Mouse (Mus musculus) kidney, postnatal 4 days (tissue): Measurements from ENCODE around the gene Platr17.

Source experiments
- DNase-seq, 2 experiments: peaks; one replicate each; pipeline ENCODE4 v3.0.0; 2021; ENCODE audit warnings: mixed read lengths in 2 of 2

Gene Platr17

GRCm38 (mm10) chr17:33920282-33921097 lies 15.6 kb downstream of the Platr17 start:
- DNase-seq = peak; percentile 91 to 93

GRCm38 (mm10) chr17:33921361-33921760 lies 16.4 kb downstream of the Platr17 start:
- DNase-seq = no peak

- peak; percentile 77 to 78 for DNase-seq
These were observed 19.8 kb downstream of the Platr17 start for GRCm38 (mm10) chr17:33924577-33925283.

DNA sequence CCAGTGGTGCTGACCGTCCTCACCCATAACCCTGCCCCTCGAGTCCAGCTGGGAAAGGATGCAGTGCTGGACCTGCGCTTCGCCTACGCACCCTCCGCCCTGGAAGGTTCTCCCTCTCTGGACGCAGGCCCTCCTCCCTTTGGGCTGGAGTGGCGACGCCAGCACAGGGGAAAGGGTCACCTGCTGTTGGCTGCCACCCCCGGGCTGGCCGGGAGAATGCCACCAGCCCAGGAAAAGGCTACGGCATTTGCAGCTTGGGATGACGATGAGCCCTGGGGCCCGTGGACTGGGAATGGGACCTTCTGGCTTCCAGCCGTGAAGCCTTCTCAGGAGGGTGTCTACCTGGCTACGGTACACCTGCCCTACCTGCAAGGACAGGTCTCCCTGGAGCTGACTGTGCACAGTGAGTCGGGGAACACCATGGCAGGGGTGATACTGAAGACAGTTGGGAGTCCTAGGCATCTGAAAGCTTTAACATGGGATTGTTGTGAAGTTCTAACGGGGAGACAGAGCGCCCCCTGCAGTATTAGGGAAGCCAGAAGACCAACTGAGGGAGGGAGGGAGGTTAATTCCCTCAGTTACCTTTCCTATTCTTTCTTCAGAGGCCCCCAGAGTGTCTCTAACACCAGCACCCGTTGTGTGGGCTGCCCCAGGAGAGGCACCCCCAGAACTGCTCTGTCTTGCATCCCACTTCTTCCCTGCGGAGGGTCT lies 20.6 kb downstream of the Platr17 start:
- no peak for DNase-seq

GRCm38 (mm10) chr17:33926207-33926932 lies 21.4 kb downstream of the Platr17 start:
- DNase-seq = peak; percentile 70 to 73

GRCm38 (mm10) chr17:33928251-33928947 lies 23.5 kb downstream of the Platr17 start:
- DNase-seq = no peak

- DNase-seq = peak; percentile 96 to 97
These were observed 24.7 kb downstream of the Platr17 start, which contains the start of gene Rgl2 for GRCm38 (mm10) chr17:33929371-33930279. Rgl2 (plus strand) TSS chr17:33929543.

GRCm38 (mm10) chr17:33930280-33931158 lies 25.6 kb downstream of the Platr17 start:
- peak; percentile 59 to 69 for DNase-seq

DNA sequence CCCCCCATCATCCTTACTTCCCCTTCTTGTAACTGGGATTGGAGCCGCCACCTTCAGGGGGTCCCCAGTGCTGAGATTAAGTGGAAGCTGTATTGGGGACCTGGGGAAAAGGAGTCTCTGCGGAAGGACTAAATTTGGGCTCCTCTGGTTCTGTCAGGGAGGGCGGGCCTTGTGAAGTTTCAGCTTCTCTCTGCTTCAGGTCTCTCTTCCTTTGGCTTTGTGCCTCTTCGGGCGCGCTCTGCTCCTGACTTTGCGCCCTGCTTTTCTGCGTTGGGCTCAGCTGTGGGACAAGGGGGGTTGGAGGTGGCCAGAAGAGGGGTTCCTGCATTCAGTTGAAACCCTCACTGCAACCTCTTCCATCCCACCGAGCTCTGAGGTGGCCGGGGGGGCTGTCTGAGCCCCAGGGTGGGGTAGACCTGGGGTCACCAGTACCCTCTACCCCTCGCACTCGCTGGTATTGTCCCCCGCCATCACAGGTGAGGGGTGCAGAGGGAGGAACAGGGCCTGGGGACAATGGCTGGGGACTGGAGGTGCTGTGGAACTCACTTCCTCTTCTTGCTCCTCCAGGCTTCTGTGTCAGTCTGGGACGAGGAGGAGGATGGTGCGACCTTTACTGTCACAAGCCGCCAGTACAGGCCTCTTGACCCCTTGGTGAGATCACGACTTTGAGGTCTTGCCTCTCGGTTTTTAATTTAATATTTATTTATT lies 26.4 kb downstream of the Platr17 start:
- no peak for DNase-seq

DNA sequence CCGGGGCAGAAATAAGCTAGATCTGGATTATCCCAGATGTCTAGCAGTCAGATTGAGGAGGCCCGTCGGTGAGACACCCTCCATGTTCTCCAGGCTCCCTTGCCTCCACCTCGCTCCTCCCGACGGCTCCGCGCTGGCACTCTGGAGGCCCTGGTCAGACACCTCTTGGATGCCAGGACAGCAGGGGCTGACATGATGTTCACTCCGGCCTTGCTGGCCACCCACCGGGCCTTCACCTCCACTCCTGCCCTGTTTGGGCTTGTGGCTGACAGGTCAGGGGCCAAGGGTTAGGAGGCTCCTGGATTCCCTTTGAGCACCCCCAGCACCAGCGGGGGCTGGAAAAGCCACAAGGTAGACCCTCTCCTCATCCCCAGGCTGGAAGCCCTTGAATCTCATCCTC lies 27.0 kb downstream of the Platr17 start:
- no peak for DNase-seq

GRCm38 (mm10) chr17:33932448-33932847 lies 27.5 kb downstream of the Platr17 start:
- DNase-seq = no peak

- DNase-seq = no peak
These were observed 28.0 kb downstream of the Platr17 start for GRCm38 (mm10) chr17:33932970-33933369.

DNA sequence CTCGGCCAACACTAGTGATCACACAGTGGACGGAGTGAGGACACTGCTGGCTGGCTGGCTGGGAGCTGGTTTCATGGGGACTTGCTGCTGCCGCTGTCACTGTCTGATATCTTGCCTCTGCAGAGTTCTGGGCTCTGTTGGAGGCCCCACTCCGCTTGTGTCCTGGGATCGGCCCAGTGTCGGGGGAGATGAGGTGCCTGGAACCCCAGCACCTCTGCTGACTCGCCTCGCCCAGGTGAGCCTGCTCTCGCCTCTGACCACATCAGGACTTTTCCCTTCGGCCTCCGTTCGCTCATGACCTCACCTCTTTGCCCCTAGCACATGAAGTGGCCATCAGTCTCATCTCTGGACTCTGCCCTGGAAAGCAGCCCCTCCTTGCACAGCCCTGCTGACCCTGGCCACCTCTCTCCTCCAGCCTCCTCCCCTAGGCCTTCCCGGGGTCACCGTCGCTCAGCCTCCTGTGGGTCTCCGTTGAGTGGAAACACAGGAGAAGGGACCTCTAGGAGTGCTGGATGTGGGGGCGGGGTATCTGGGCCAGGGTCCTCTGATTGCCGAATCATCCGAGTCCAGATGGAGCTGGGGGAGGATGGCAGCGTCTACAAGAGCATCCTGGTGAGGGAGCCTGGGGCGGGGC lies 30.6 kb downstream of the Platr17 start:
- no peak for DNase-seq

DNA sequence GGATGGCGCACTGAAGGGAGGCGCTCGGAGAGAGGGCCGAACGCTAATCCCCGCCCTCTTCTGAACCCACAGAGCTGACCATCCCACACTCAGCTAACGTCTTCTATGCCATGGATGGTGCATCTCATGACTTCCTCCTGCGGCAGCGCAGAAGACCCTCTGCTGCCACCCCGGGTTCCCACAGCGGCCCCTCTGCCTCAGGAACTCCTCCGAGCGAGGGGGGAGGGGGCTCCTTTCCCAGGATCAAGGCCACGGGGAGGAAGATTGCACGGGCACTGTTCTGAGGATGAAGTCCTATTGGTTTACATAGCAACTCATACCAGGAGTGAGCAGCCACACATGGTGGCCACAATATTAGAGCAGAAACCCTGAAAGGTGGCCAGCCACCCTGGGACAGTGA lies 32.1 kb downstream of the Platr17 start:
- no peak for DNase-seq

- DNase-seq = peak in 1 of 2 experiments; percentile 31
These were observed 33.8 kb downstream of the Platr17 start for GRCm38 (mm10) chr17:33938783-33939182.

- DNase-seq = peak; percentile 92 to 93
These were observed 35.4 kb downstream of the Platr17 start, which contains the start of the genes Pfdn6 and Wdr46 for GRCm38 (mm10) chr17:33940206-33940805. Pfdn6 (minus strand) TSS chr17:33940343. Wdr46 (plus strand) TSS chr17:33940660.

DNA sequence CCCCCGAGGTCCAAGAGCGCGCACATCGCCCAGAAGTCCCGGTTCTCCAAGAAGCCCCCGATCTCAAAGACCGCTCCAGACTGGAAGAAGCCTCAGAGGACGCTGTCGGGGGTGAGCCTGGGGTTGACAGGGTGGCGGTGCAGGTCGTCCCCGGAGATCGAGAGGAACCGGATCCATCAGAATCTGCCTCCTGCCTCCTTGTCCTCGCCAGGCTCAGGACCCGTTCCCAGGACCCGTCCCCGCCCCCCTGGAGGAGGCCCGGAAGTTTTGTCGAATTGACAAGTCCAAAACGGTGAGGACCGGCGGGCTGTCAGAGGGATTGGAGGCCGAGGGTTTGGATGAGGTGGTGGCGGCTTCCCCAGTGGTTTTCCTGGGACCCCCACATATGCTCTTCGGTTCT lies 36.0 kb downstream of the Platr17 start:
- DNase-seq = peak; percentile 55 to 64

- no peak for DNase-seq
These were observed 36.4 kb downstream of the Platr17 start for GRCm38 (mm10) chr17:33941381-33941780.
